Mouse (Mus musculus) intestine, postnatal 0 days (tissue): ENCODE measurements around the gene Taf1b. TPM values are rescaled to one million over a fixed set of nuclear protein-coding genes. Genes with fewer than 3 reads are reported as not detected.
A peak's percentile ranks its signal among the peaks of the same experiment; 100 is the strongest.

Experiments
- ATAC-seq: fragments of 200-750 bp; cut with Nextera tagmentation; 2 replicates; pipeline ENCODE4 v1.8.0; 2017; ENCODE audit warnings: mild to moderate bottlenecking, moderate TSS enrichment, moderate library complexity
- H3K27ac ChIP-seq: fragments of 300-500 bp; sonication (generic); 2 replicates; pipeline ENCODE4 v1.5.1; 2014; ENCODE audit warnings: mild to moderate bottlenecking, low read depth, low read length, moderate library complexity
- H3K27me3 ChIP-seq: fragments of 300-500 bp; sonication (generic); replicated peaks from 2 replicates; pipeline ENCODE4 v1.6.1; 2014; ENCODE audit warnings: low read length, mixed read lengths; ENCODE audit not compliant: control insufficient read depth, insufficient read depth
- H3K36me3 ChIP-seq: fragments of 300-500 bp; sonication (generic); 2 replicates; pipeline ENCODE4 v1.6.1; 2014; ENCODE audit warnings: mild to moderate bottlenecking, moderate library complexity; ENCODE audit not compliant: control insufficient read depth, insufficient read depth
- H3K4me1 ChIP-seq: fragments of 300-500 bp; sonication (generic); replicated peaks from 2 replicates; pipeline ENCODE4 v1.6.1; 2014; ENCODE audit warnings: antibody characterized with exemption, low read length, mixed read lengths; ENCODE audit not compliant: control insufficient read depth, insufficient read depth
- H3K4me2 ChIP-seq: fragments of 300-500 bp; sonication (generic); replicated peaks from 2 replicates; pipeline ENCODE4 v1.6.1; 2014; ENCODE audit warnings: low read depth, mild to moderate bottlenecking, moderate library complexity
- H3K4me3 ChIP-seq: fragments of 300-500 bp; sonication (generic); 2 replicates; pipeline ENCODE4 v1.5.1; 2014; ENCODE audit warnings: low read depth, low read length
- H3K9ac ChIP-seq: fragments of 300-500 bp; sonication (generic); 2 replicates; pipeline ENCODE4 v1.6.1; 2014; ENCODE audit warnings: mild to moderate bottlenecking, low read depth, low read length
- H3K9me3 ChIP-seq: fragments of 300-500 bp; sonication (generic); 2 replicates; pipeline ENCODE4 v1.6.1; 2016; ENCODE audit warnings: mixed run types; ENCODE audit not compliant: control insufficient read depth
- CTCF ChIP-seq: sonication (generic); IDR thresholded peaks from 2 replicates; pipeline ENCODE4 v1.5.1; 2016; ENCODE audit warnings: low read depth, mild to moderate bottlenecking, control low read depth, antibody characterized with exemption, moderate library complexity
- WGBS: fragments of 180-500 bp; shearing (Covaris S2); extraction: QIAGEN DNeasy Blood & Tissue Kit; methylation state at CpG from one replicate; pipeline ENCODE4 v1.1.7; 2014; 5-methylcytosine and 5-hydroxymethylcytosine counted together
- polyA plus RNA-seq: library from polyadenylated mRNA; unstranded; fragments of >200 nt; fragmentation: Nextera tagmentation; extraction: Ambion mirVana; gene quantifications from 2 replicates; pipeline ENCODE4 v1.2.1, GENCODE M21; 2015

The Taf1b gene
- polyA plus RNA-seq, 1 experiment from 2014 or later: 10.4 TPM

GRCm38 (mm10) chr12:24592956-24593672 is 95.0 kb downstream of the Taf1b start:
- 6% methylated on average over 22 of the region's 22 CpGs for WGBS

GRCm38 (mm10) chr12:24597376-24597775 is 99.2 kb downstream of the Taf1b start:
- Histone ChIP-seq H3K9me3 (no peaks in the 10 kb centered on the region), H3K4me2 (no peak overlapping the region), H3K4me3 (no peak overlapping the region), H3K27ac (no peak overlapping the region), H3K27me3 (no peaks in the 10 kb centered on the region), H3K9ac (no peak overlapping the region), H3K36me3 (no peaks in the 10 kb centered on the region), H3K4me1 (no peaks in the 10 kb centered on the region)
- WGBS: 76% methylated on average over 6 of the region's 6 CpGs
- no peak for ATAC-seq
- TF ChIP-seq CTCF: no peak

More at GRCm38 (mm10) chr12:24592956-24593672, 95.0 kb downstream of the Taf1b start:
- ATAC-seq: peak; percentile 71
- Histone ChIP-seq H3K27ac (no peak overlapping the region), H3K4me1 (no peaks in the 10 kb centered on the region), H3K9ac (no peak overlapping the region), H3K9me3 (no peaks in the 10 kb centered on the region), H3K27me3 (no peaks in the 10 kb centered on the region), H3K4me3 (peak overlapping the region; percentile 33), H3K4me2 (peak overlapping the region; percentile 66), H3K36me3 (no peaks in the 10 kb centered on the region)
- TF ChIP-seq CTCF: no peak

GRCm38 (mm10) chr12:24599366-24599895 is 101.3 kb downstream of the Taf1b start:
- no peak overlapping the region for H3K4me3 ChIP-seq
- no peak overlapping the region for H3K27ac ChIP-seq
- no peak overlapping the region for H3K9ac ChIP-seq
- H3K36me3 ChIP-seq: no peaks in the 10 kb centered on the region
- WGBS: 76% methylated on average over 8 of the region's 8 CpGs
- H3K4me1 ChIP-seq: no peaks in the 10 kb centered on the region
- TF ChIP-seq CTCF: no peak
- H3K4me2 ChIP-seq: no peak overlapping the region
- no peaks in the 10 kb centered on the region for H3K9me3 ChIP-seq
- H3K27me3 ChIP-seq: no peaks in the 10 kb centered on the region
- ATAC-seq: no peak

GRCm38 (mm10) chr12:24600074-24600473 is 101.9 kb downstream of the Taf1b start:
- Histone ChIP-seq H3K27ac (no peak overlapping the region), H3K27me3 (no peaks in the 10 kb centered on the region), H3K9ac (no peak overlapping the region), H3K9me3 (no peaks in the 10 kb centered on the region), H3K4me3 (no peak overlapping the region), H3K36me3 (no peaks in the 10 kb centered on the region), H3K4me1 (no peaks in the 10 kb centered on the region), H3K4me2 (no peak overlapping the region)
- WGBS: 74% methylated on average over 7 of the region's 7 CpGs
- ATAC-seq: no peak
- TF ChIP-seq CTCF: no peak

- H3K9ac ChIP-seq: no peak overlapping the region
- H3K4me2 ChIP-seq: no peak overlapping the region
- 6% methylated on average over 9 of the region's 9 CpGs for WGBS
- ATAC-seq: peak; percentile 66
- H3K27me3 ChIP-seq: no peaks in the 10 kb centered on the region
- no peak overlapping the region for H3K27ac ChIP-seq
- H3K4me1 ChIP-seq: no peaks in the 10 kb centered on the region
- no peaks in the 10 kb centered on the region for H3K36me3 ChIP-seq
- H3K9me3 ChIP-seq: no peaks in the 10 kb centered on the region
- TF ChIP-seq CTCF: peak; percentile 90
- H3K4me3 ChIP-seq: no peak overlapping the region
Measured at GRCm38 (mm10) chr12:24600806-24601205, 102.6 kb downstream of the Taf1b start.

- Histone ChIP-seq H3K4me1 (no peaks in the 10 kb centered on the region), H3K4me3 (no peak overlapping the region), H3K4me2 (no peak overlapping the region), H3K27ac (no peak overlapping the region), H3K27me3 (no peaks in the 10 kb centered on the region), H3K9ac (no peak overlapping the region), H3K36me3 (no peaks in the 10 kb centered on the region), H3K9me3 (no peaks in the 10 kb centered on the region)
- peak; percentile 87 for TF ChIP-seq CTCF
- WGBS: 29% methylated on average over 2 of the region's 2 CpGs
- no peak for ATAC-seq
Measured at GRCm38 (mm10) chr12:24603266-24603665, 105.1 kb downstream of the Taf1b start.
